Mouse (Mus musculus) CD4-positive, CD25-positive, alpha-beta regulatory T cell, adult 2 months (primary cell): Measurements from ENCODE around the gene Dmrt2.

Source experiments
- DNase-seq: peaks from one replicate; pipeline ENCODE4 v3.0.0-alpha.2; 2012; ENCODE audit warnings: low read depth, low spot score

Dmrt2 gene

DNA sequence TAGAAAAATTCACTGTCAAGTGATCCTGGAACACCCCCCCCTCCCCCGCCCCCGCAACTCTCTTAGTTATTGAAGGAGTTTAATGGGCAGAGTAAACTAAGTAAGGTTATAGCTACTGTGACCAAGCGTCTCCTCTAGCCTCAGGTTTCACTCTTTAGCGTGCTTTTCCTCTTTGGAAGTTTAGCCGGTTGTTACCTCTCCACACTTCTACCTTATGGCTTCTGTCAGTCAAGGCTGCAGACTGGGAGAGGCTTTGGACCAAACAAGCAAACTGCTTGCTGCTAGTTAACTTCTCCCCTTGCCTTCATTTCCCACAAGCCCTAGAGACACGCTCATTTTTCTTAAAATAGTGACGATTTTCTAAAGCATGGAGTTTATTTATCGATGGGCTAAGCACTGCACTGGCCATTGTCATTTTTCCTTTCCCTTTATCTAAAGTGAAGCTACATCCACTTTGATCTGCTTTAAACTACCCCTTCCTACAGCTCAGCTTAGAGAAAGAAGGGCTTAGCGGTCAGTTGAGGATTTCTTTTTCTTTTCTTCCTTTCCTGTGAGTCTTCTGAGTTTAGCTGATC lies 3.7 kb downstream of the Dmrt2 start:
- DNase-seq = no peak

DNA sequence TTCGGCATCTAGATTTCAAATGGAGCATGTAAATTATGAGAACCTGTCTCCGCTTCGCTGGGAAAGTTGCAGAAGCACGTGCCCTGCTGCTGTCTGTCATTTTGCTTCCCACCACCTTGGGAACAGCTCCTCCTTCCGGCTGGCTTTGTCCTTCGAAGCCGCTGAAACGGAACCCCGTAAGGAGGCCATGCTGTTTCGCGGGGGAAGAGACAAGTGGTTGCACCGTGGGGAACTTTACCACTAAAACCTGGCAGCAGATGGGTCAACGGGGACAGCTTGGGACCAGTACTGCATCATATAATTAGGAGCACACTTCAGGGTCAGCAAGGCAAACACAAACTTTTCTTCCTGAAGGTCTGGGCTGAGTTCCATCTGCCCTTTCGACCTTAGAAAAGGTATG lies 26.6 kb downstream of the Dmrt2 start:
- no peak for DNase-seq

DNA sequence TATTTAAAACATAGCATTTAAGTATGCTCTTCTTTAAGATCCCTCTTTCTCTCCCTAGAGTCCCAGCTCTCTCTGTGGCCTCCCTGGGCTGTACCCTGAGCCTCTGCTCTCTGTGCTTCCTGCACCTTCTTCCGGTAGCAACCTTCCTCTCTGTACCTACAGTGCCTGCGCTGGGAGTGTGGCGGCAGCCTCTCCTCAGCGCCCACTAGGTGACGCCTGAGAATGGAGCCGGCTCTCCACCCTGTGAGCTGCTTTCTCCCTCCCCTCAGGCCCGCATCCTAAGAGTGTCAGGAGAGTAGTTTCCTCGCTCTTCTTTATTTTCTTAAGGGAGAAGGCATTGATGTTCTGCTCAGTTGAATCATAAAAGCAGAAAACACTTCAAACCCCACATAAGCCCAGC lies 41.2 kb downstream of the Dmrt2 start:
- DNase-seq = no peak

DNA sequence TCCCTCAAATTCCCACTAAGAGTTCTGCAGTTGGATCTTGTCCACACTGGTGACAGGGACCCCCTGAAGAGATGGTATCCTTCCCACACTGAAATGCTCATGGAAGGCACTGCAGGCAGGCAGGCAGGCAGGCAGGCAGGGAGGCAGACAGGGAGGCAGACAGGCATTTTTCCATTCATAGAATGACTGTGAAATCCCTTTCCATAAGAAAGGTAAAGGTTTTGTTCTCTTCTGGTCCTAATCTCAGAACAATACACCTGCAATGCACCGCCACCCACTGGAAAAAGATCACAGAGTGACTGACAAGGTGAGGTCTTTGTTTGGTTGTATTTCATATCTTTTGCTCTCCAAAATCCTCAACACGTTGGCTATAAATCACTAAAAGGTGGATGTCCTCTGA lies 42.7 kb downstream of the Dmrt2 start:
- DNase-seq = no peak

DNA sequence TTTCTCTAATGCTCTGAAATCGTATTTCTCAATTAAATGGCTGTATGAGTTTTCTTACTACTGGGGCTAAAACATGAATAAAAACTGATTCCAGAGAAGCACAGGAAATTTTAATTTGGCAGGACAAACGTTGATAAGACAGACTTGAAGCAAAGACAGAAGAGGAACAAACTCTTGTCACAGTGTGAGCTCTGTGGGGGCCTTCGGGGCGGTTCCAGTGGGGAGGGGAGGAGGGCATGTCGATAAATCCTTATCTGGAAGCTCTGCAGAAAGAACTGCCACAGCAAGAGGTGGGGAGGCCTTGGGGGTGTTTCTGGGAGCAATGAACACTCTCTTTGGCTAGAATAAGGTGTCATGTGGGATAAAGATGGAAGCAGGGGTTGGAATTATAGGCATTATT lies 50.4 kb downstream of the Dmrt2 start:
- no peak for DNase-seq
